Mouse (Mus musculus) kidney, postnatal 14 days (tissue): ENCODE data around the gene Spag9.
A peak's percentile ranks its signal among the peaks of the same experiment; 100 is the strongest.

Experiments
- DNase-seq: peaks from one replicate; pipeline ENCODE4 v3.0.0; 2022; ENCODE audit warnings: mixed read lengths

The Spag9 gene

DNA sequence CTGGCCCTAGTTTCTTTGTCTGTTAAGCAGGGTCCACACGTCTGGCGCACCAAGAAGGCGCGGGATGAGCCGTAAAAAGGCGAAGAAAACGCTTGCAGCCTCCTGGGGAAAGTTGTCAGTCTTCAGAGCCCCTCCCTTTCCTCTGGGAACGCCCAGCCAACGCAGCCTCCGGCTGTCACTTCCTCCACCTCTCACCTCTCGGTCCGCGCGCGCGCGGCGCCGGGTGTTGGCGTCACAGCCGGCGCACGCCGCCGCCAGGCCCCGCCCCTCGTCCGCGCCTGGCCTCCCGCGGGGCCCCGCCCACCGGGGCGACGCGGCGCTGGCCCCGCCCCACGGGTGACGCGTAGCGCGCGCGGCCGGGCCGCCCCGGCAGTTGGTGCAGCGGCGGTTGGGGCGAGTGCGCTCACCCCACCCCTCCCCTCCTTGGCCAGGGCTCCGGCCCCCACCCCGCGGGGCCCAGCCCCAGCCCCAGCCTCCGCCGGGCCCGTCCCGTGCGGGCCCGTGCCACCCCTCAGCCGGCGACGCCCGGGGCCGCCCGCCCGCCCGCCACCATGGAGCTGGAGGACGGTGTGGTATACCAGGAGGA, at the start of gene Spag9:
Gene Spag9 (plus strand): TSS at position 372 of the 586 bp plus-strand sequence.
- DNase-seq, result peak; percentile 97

DNA sequence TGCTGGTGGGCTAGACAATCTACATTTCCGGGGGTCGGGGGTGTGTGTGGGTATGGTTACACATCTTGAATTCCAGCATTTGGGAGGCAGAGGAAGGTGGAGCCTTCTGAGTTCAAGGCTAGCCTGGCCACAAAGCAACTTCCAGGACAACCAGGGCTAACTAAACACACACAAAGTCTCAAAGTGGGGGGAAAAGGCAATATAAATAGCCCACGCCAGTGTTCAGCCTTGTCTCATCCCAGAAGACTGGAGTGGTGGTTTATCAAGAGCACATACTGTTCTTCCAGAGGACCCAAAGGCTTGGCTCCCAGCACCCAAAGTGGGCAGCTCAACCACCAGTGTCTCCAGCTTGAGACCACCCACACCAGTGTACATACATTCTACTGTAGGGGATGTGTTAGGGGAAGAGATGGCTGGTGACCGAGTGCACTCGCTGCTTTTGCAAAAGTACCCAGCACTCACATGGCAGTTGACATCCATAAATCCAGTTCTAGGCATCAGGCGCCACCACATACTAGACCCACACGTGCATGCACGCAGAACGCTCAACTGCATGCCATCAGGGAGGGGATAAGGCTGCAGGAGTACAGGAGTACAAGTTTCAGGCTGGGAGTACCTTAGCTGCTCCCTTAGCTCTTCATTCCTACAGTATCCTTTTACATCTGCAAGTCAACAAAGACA, 46.9 kb upstream of the Spag9 start:
- no peak for DNase-seq

DNA sequence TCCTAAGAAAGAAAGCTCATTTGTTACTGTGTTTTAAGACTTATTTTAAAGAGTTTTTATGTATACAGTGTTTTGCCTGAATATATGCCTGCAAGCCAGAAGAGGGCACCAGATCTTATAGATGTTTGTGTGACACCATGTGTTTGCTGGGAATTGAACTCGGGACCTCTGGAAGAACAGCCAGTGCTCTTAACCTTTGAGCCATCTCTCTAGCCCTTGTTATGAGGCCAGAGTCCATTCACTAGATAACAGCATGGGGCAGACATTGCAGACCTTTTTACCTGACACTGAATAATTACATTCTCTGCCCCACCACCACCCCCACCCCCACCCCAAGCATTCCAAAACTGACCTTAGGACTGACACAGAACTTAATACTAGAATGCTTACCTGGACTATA, 45.8 kb upstream of the Spag9 start:
- peak; percentile 50 for DNase-seq

DNA sequence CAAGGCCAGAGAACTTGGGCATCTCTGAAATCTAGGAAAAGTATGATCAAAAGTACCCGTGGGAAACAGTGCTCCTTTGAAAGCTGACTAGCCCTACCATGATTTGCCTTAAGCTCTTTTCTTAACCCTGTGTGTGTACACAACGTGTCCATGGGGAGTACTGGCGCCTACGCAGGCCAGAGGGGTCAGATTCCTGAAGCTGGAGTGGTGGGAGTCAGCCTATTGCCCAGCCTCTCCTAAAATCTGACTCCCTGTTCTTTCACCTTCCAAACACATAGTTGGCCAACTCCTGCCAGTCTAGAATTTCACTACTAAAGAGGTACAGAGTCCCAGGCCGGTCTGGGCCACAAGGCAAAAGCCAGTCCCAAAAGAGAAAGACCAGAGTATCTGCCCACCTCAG, 43.5 kb upstream of the Spag9 start:
- no peak for DNase-seq

DNA sequence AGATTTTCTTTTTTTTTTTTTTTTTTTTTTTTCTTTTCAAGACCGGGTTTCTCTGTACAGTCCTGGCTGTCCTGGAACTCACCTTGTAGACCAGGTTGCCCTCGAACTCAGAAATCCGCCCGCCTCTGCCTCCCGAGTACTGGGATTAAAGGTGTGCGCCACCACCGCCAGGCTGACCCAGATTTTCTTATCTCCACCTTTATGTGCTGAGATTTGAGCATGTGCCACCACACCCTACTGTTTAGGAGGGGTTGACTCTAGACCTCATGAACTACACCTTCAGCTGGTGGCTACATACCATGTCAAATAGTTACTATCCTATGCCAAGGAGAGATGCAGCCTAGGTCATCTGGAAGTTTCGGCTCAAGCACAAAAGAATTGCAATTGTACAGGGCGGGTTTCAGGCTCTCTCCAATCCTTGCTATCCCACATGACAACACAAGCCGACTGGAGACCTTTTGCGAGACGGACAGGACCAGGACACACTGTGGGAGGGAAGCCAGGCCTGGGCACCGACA, 41.1 kb upstream of the Spag9 start:
- no peak for DNase-seq

GRCm38 (mm10) chr11:93955256-93956150, 40.4 kb upstream of the Spag9 start:
- DNase-seq, result peak; percentile 96

GRCm38 (mm10) chr11:93956159-93956558, 39.7 kb upstream of the Spag9 start, which contains the start of gene Nme2:
Gene Nme2, minus strand, starts transcription at chr11:93956259.
- no peak for DNase-seq

DNA sequence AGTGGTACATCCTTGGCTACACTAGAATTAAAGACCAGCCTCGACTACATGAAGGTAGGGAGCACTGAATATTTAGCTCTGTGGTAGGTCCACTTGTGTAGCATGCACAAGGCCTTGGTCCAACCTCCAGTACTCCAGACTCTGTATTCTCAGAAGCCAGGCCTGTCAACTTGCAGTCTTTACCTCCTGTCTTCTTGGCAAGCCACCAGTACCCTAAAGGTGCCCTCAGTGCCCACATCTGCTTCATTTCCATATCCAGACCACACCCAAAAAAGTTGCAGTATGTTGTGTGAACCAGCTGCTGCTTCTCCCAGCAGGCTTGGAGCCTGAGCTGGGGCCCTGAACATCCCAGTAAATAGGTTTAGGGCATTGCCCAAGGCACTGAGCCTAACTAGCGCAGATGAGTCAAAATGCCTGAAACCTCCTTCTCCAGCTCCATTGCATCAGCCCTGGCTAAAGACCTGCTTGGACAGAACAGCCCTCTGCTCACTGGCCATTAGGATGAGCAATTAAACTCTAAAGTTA, 38.8 kb upstream of the Spag9 start:
- DNase-seq, result no peak

- no peak for DNase-seq
These were observed 38.1 kb upstream of the Spag9 start for GRCm38 (mm10) chr11:93957746-93958145.

- no peak for DNase-seq
These were observed 34.4 kb upstream of the Spag9 start for GRCm38 (mm10) chr11:93961482-93961881.

GRCm38 (mm10) chr11:93963013-93963412, 32.9 kb upstream of the Spag9 start:
- no peak for DNase-seq

- DNase-seq, result no peak
These were observed 30.5 kb upstream of the Spag9 start for GRCm38 (mm10) chr11:93965391-93965790.

DNA sequence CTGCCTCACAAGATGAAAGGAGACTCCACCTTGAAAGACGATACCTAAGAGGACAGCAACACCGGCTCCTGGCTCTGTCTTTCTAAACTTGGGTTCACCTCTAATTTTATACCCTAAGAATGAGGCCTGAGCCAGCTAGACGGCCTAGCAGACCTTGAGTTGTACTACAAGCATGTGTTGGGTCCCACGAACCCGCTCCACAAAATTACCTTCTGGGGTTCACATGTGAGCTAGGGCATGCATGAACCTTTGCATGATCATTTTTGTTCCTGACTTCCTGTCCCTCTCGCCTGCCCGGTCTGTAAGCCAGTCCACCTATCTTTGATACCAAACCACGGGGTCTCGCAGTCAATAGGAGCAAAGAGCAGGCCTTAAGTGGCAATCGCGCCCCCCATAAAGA, 28.5 kb upstream of the Spag9 start:
- no peak for DNase-seq

DNA sequence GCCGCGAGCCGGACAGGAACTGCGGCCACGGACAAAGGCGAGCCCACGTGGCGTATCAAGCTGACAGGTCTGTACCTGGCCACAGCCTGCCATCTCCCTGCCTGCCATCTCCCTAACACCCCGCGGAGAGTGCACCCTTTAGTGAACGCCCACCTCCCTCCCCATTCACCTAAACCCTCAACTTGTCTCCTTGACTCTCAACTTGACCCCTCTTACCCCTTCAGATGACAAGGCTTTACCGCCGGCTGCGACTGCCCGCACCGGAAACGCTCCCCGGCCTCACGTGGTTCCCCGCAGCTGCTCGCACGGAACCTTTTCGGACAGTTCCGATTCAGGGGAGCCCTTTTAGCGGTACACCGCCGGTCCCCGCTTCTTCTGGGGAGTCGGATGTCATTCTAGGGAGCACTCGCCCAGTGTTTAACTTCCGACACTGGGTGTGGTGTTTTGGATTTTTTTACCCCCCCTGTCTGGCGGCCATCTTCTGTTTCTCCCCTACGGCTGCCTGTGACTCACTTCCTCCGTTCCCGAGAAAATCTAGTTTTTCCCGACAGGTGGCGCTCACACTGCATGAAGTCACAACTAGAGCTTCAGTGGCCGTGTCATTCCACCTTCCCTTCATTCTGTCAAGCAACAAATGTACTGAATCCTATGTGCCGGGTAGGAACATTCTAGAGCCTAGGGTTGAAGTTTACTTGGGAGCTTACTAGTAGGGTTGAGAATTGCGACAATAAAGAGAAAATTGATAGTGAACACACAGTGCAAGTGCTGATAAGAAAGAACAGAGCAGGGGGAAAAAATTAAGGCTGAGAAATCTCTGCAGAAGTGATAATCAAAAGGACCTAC, 27.7 kb upstream of the Spag9 start, which contains the start of the genes Gm20390 and Nme1:
Gene Gm20390 (minus strand): TSS at position 289 of the 843 bp plus-strand sequence.
Gene Nme1 (minus strand): TSS at position 517 of the 843 bp plus-strand sequence.
- DNase-seq, result peak; percentile 98

DNA sequence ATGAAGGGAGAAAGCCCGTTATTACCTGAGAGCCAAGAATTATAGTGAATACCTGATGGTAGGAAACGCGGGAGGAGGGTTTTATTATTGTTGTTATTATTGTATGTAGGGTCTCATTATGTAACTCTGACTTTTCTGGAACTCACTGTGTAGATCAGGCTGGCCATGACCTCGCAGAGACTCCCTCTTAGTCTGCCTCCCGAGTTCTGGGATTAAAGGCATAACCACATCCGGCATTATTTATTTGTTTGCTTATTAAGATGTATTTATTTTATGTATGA, 27.1 kb upstream of the Spag9 start:
- no peak for DNase-seq

- no peak for DNase-seq
These were observed 26.7 kb upstream of the Spag9 start for GRCm38 (mm10) chr11:93969171-93969570.

GRCm38 (mm10) chr11:93969799-93970198, 26.1 kb upstream of the Spag9 start:
- DNase-seq, result no peak

- DNase-seq, result no peak
These were observed 22.9 kb upstream of the Spag9 start for GRCm38 (mm10) chr11:93972951-93973350.

DNA sequence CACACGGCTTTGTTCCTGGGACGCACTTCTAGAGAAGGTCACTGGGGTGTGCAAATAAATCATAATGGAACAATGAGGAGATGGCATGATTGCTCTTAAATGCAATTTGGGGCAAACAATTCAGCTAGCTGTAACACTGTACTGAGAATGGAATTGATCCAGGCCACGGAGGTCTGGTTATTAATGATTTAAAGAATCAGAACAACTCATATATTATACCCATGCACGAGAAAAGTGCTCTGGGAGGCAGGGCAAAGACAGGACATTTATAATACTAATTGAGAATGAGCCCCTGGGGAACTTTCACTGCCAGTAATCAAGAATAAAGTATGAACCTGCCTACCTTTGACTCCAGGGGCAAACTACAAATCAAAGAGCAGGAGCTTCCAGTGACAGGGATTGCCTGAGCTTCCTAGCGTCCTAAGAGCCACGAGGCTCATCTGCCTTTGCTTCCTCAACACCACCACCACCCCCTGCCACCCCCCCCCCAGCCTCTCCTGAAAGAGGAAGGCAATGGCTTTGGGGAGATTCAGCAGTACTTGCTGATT, 16.3 kb upstream of the Spag9 start:
- no peak for DNase-seq

DNA sequence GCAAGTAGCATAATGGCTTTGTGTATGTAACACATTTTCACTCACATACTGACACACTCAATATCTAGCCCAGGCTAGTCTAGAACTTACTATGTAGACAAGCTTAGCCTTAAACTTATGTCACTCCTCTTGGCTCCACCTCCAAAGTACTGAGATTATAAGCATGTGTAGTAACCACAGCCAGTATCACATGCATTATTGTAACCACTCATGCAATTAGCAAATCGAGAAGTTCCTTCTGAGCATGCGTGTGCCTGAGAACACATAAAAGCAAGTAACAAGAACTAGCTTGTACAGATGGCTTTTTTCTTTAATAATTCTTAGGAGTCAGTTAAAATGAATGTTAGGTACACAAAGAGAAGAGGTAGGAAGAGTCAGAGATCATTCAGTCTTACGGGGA, 11.3 kb upstream of the Spag9 start:
- DNase-seq, result no peak

DNA sequence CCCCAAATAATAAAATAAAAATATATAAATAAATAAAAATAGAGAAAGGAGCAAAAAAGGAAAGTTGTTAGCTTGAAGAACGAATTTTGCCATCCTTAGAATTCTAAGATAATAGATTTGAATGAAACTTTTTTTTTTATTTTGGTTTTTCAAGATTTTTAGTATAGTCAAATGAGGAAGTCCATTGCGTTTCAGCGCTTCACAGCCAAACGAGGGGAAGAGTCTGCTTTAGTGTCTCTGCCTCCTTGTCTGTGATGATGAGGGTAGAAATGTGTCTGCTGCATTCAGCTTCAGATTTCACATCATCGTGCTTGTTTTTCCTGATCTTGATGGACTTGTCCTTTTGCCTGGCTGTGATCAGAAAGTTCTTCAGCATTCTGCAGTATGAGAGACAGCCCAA, 10.6 kb upstream of the Spag9 start:
- DNase-seq, result no peak

DNA sequence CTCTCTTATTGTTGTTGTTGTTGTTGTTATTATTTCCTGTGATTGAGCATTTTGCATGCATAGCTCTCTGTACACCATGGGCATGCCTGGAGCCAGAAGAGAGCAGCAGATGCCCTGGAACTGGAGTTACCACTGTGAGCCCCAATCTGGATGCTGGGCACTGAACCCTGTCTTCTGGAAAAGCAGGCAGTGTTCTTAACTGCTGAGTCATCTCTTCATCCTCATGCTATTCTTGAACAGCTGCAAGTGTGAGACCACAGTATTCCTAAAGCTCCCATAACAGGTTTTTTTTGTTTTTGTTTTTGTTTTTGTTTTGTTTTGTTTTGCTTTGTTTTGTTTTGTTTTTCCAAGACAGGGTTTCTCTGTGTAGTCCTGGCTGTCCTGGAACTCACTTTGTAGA, 9.6 kb upstream of the Spag9 start:
- DNase-seq, result no peak
